Mouse (Mus musculus) embryonic facial prominence, embryonic 11.5 days (tissue): ENCODE results near the gene Slc6a9. TPM values are rescaled to one million over a fixed set of nuclear protein-coding genes. Genes with fewer than 3 reads are reported as not detected.

Source experiments
- ATAC-seq: fragments of 200-750 bp; cut with Nextera tagmentation; replicated peaks from 2 replicates; pipeline ENCODE4 v1.8.0; 2017; ENCODE audit warnings: low read depth; ENCODE audit not compliant: insufficient number of reproducible peaks, low FRiP score, low TSS enrichment
- DNase-seq: peaks from one replicate; pipeline ENCODE4 v3.0.0-alpha.2; 2015; ENCODE audit warnings: low spot score
- H3K27ac ChIP-seq: fragments of 300-500 bp; sonication (generic); replicated peaks from 2 replicates; pipeline ENCODE4 v1.5.1; 2014; ENCODE audit warnings: mild to moderate bottlenecking, low read depth, low read length, control low read depth
- H3K27me3 ChIP-seq: fragments of 300-500 bp; sonication (generic); 2 replicates; pipeline ENCODE4 v1.6.1; 2014; ENCODE audit warnings: mild to moderate bottlenecking, low read length, moderate library complexity, mixed read lengths; ENCODE audit not compliant: control insufficient read depth, insufficient read depth
- H3K36me3 ChIP-seq: fragments of 300-500 bp; sonication (generic); replicated peaks from 2 replicates; pipeline ENCODE4 v1.6.1; 2014; ENCODE audit warnings: low read depth, mild to moderate bottlenecking, low read length, moderate library complexity, mixed read lengths; ENCODE audit not compliant: control insufficient read depth, insufficient read depth
- H3K4me1 ChIP-seq: fragments of 300-500 bp; sonication (generic); 2 replicates; pipeline ENCODE4 v1.6.1; 2014; ENCODE audit warnings: low read length, mixed read lengths; ENCODE audit not compliant: control insufficient read depth, insufficient read depth
- H3K4me2 ChIP-seq: fragments of 300-500 bp; sonication (generic); 2 replicates; pipeline ENCODE4 v1.6.1; 2014; ENCODE audit warnings: low read depth, mild to moderate bottlenecking, control low read depth, low read length, moderate library complexity
- H3K4me3 ChIP-seq: fragments of 300-500 bp; sonication (generic); 2 replicates; pipeline ENCODE4 v1.5.1; 2014; ENCODE audit warnings: low read depth, low read length, control low read depth
- H3K9ac ChIP-seq: fragments of 300-500 bp; sonication (generic); replicated peaks from 2 replicates; pipeline ENCODE4 v1.6.1; 2014; ENCODE audit warnings: mild to moderate bottlenecking, control low read depth, low read length
- H3K9me3 ChIP-seq: fragments of 300-500 bp; sonication (generic); replicated peaks from 2 replicates; pipeline ENCODE4 v1.6.1; 2016; ENCODE audit warnings: mild to moderate bottlenecking, low read length, inconsistent platforms, mixed read lengths; ENCODE audit not compliant: control insufficient read depth
- WGBS: fragments of 180-500 bp; shearing (Covaris S2); extraction: QIAGEN DNeasy Blood & Tissue Kit; methylation state at CpG from one replicate; pipeline ENCODE4 v1.1.7; 2014; 5-methylcytosine and 5-hydroxymethylcytosine counted together
- polyA plus RNA-seq: library from polyadenylated mRNA; unstranded; fragments of >200 nt; fragmentation: Nextera tagmentation; extraction: Ambion mirVana; gene quantifications from 2 replicates; pipeline ENCODE4 v1.2.1, GENCODE M21; 2014

The Slc6a9 gene
- polyA plus RNA-seq, 1 experiment from 2014 or later, result 5.3 TPM

GRCm38 (mm10) chr4:117841566-117841965 is 7.3 kb downstream of the Slc6a9 start:
- Histone ChIP-seq H3K4me2 (no peak overlapping the region), H3K36me3 (no peaks in the 10 kb centered on the region), H3K9me3 (no peaks in the 10 kb centered on the region), H3K9ac (no peak overlapping the region), H3K4me1 (no peaks in the 10 kb centered on the region), H3K27me3 (no peaks in the 10 kb centered on the region), H3K4me3 (no peak overlapping the region), H3K27ac (no peak overlapping the region)
- DNase-seq (no peak), ATAC-seq (no peak)
- WGBS, result 86% methylated on average over 3 of the region's 3 CpGs

- H3K9ac ChIP-seq, result no peak overlapping the region
- no peak overlapping the region for H3K4me2 ChIP-seq
- H3K27me3 ChIP-seq, result no peaks in the 10 kb centered on the region
- no peak overlapping the region for H3K27ac ChIP-seq
- no peak overlapping the region for H3K4me3 ChIP-seq
- no peak for ATAC-seq
- no peaks in the 10 kb centered on the region for H3K4me1 ChIP-seq
- H3K9me3 ChIP-seq, result no peaks in the 10 kb centered on the region
- H3K36me3 ChIP-seq, result no peaks in the 10 kb centered on the region
- 89% methylated on average over 5 of the region's 5 CpGs for WGBS
- no peak for DNase-seq
Observed at GRCm38 (mm10) chr4:117843101-117843500, 8.8 kb downstream of the Slc6a9 start.

DNA sequence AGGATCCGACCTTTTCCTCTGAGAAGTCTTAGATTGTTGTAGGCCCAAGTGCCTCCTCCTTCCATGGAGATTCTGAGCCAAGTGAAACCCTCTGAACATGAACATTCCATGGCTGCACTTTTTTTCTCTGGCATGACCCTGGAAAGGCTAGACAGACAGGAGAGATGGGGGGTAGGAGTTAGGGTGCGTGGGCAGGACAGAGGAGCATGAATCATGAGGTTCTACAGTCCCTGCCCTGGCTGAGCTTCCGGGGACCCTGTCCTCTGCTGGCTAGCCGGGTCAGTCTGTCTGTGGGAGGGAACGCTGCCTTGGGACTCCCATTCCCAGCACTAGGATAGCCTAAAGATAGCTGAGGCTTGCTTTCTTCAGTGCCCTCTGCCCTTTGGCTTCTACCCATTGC is 10.2 kb downstream of the Slc6a9 start:
- H3K36me3 ChIP-seq, result no peaks in the 10 kb centered on the region
- H3K4me1 ChIP-seq, result no peaks in the 10 kb centered on the region
- no peaks in the 10 kb centered on the region for H3K9me3 ChIP-seq
- no peak overlapping the region for H3K4me3 ChIP-seq
- WGBS, result 88% methylated on average over 5 of the region's 5 CpGs
- H3K4me2 ChIP-seq, result no peak overlapping the region
- ATAC-seq (no peak), DNase-seq (no peak)
- no peak overlapping the region for H3K9ac ChIP-seq
- H3K27ac ChIP-seq, result no peak overlapping the region
- H3K27me3 ChIP-seq, result no peaks in the 10 kb centered on the region

DNA sequence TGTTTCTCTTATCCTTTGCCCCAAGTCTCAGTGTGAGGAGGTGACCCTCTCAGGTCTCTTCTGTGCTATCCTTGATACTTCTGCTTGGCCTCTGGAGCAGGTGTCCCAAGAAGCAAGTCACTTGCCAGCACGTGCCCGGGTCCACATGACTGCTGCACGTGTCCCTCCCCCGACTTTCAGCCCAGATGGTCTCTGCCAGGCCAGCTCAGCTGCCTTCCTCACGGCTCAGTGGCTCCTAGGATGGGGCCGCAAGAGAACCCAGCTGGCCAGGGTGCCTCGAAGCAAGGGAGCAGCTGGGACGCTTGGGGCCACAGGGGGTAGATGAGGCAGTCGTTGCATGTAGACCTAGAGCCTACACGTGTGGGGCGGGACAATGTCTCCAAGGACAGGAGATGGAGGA is 11.0 kb downstream of the Slc6a9 start:
- no peak overlapping the region for H3K4me3 ChIP-seq
- no peak overlapping the region for H3K27ac ChIP-seq
- DNase-seq (no peak), ATAC-seq (no peak)
- H3K27me3 ChIP-seq, result no peaks in the 10 kb centered on the region
- no peaks in the 10 kb centered on the region for H3K36me3 ChIP-seq
- no peak overlapping the region for H3K9ac ChIP-seq
- no peaks in the 10 kb centered on the region for H3K9me3 ChIP-seq
- no peaks in the 10 kb centered on the region for H3K4me1 ChIP-seq
- 84% methylated on average over 11 of the region's 11 CpGs for WGBS
- H3K4me2 ChIP-seq, result no peak overlapping the region

GRCm38 (mm10) chr4:117846261-117846660 is 12.0 kb downstream of the Slc6a9 start:
- DNase-seq (no peak), ATAC-seq (no peak)
- Histone ChIP-seq H3K4me3 (no peak overlapping the region), H3K27me3 (no peaks in the 10 kb centered on the region), H3K4me1 (no peaks in the 10 kb centered on the region), H3K36me3 (no peaks in the 10 kb centered on the region), H3K9ac (no peak overlapping the region), H3K4me2 (no peak overlapping the region), H3K9me3 (no peaks in the 10 kb centered on the region), H3K27ac (no peak overlapping the region)
- WGBS, result 96% methylated on average over 4 of the region's 4 CpGs

GRCm38 (mm10) chr4:117847011-117847410 is 12.7 kb downstream of the Slc6a9 start:
- Histone ChIP-seq H3K27ac (no peak overlapping the region), H3K36me3 (no peaks in the 10 kb centered on the region), H3K4me3 (no peak overlapping the region), H3K4me1 (no peaks in the 10 kb centered on the region), H3K9ac (no peak overlapping the region), H3K27me3 (no peaks in the 10 kb centered on the region), H3K4me2 (no peak overlapping the region), H3K9me3 (no peaks in the 10 kb centered on the region)
- ATAC-seq (no peak), DNase-seq (no peak)
- WGBS, result 46% methylated on average over 2 of the region's 2 CpGs

DNA sequence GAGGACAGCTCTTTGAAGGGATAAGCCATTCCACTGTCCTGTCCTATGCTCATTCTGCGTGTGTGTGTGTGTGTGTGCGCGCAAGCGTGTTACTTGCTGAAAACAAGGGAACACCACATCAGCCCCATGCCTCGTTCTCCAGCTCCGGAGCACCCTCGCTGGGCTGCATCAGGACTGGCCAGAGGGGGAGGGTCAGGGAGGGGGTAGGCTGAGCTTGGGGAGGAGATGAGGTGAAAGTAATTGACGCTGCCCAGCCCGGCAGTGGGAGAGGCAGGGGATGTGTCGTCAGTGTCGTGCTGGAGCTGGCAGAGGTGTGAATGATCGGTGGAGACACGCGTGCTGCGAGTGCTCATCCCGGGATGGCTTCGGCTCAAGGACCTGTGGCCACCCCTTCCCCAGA is 14.8 kb downstream of the Slc6a9 start:
- 61% methylated on average over 17 of the region's 17 CpGs for WGBS
- Histone ChIP-seq H3K4me1 (no peaks in the 10 kb centered on the region), H3K27ac (no peak overlapping the region), H3K4me3 (no peak overlapping the region), H3K9me3 (no peaks in the 10 kb centered on the region), H3K9ac (no peak overlapping the region), H3K36me3 (no peaks in the 10 kb centered on the region), H3K27me3 (no peaks in the 10 kb centered on the region), H3K4me2 (no peak overlapping the region)
- DNase-seq (no peak), ATAC-seq (no peak)

DNA sequence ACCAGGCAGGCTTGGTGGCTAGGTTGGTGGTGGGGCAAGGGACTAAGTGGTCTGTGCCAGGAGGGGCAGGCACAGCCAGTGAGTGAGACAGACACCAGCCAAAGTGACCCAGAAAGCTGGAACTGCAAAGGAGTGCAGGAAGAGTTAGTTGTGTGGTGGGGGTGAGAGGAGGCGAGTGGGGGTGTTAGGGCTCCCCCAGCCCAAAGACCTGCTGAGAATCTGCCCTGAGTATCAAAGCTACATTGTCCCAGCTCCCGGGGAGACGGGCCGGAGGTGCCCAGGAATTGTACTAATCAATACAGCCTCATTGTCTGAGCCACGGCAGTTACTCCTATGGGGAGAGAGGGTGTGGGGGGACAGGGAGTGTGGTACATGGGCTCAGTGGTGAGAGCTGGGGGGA is 15.2 kb downstream of the Slc6a9 start:
- Histone ChIP-seq H3K4me2 (no peak overlapping the region), H3K4me3 (no peak overlapping the region), H3K36me3 (no peaks in the 10 kb centered on the region), H3K27ac (no peak overlapping the region), H3K4me1 (no peaks in the 10 kb centered on the region), H3K9me3 (no peaks in the 10 kb centered on the region), H3K27me3 (no peaks in the 10 kb centered on the region), H3K9ac (no peak overlapping the region)
- WGBS, result 43% methylated on average over 5 of the region's 5 CpGs
- DNase-seq (no peak), ATAC-seq (no peak; the same call in 1 of the 2 replicates)
